Mouse (Mus musculus) kidney, adult 2 months (tissue): Measurements from ENCODE around the gene Olfr763. TPM values are rescaled to one million over a fixed set of nuclear protein-coding genes. Genes with fewer than 3 reads are reported as not detected.

ENCODE experiments used
- polyA plus RNA-seq: library from polyadenylated mRNA; depleted of rRNA; stranded (reverse); fragments of >200 nt; gene quantifications from 2 replicates; pipeline ENCODE4 v1.2.3, GENCODE M21; 2012; rRNA removed

The Olfr763 gene
- polyA plus RNA-seq, 1 experiment = not detected

Other genes with a start within 250 kb of the Olfr763 start
- 1.7 and 2.5 TPM in 2 replicates for gene Mmp19, start 219.9 kb upstream of the Olfr763 start, polyA plus RNA-seq
- gene Dnajc14, start 206.7 kb upstream of the Olfr763 start, polyA plus RNA-seq = 16.2 and 17.3 TPM in 2 replicates
- 10.0 and 11.8 TPM in 2 replicates for gene Tmem198b, start 206.4 kb upstream of the Olfr763 start, polyA plus RNA-seq
- gene Sarnp, start 193.5 kb upstream of the Olfr763 start, polyA plus RNA-seq = 5.6 and 13.7 TPM in 2 replicates
- 82.9 and 92.1 TPM in 2 replicates for gene Ormdl2, start 189.1 kb upstream of the Olfr763 start, polyA plus RNA-seq
- 2.5 and 2.9 TPM in 2 replicates for gene Gdf11, start 119.1 kb upstream of the Olfr763 start, polyA plus RNA-seq
- 713 and 847 TPM in 2 replicates for gene Cd63, start 109.8 kb upstream of the Olfr763 start, polyA plus RNA-seq
- gene Rdh5, start 87.9 kb upstream of the Olfr763 start, polyA plus RNA-seq = 38.9 and 46.0 TPM in 2 replicates
- gene Bloc1s1, start 86.8 kb upstream of the Olfr763 start, polyA plus RNA-seq = 339 and 365 TPM in 2 replicates
- gene Itga7, start 77.0 kb upstream of the Olfr763 start, polyA plus RNA-seq = 14.6 and 17.8 TPM in 2 replicates
- gene Mettl7b, start 49.8 kb upstream of the Olfr763 start, polyA plus RNA-seq = 234 and 269 TPM in 2 replicates
- gene Olfr9, start 21.4 kb upstream of the Olfr763 start, polyA plus RNA-seq = not detected in 2 replicates
- gene Olfr764-ps1, start 29.1 kb downstream of the Olfr763 start, polyA plus RNA-seq = not detected in 2 replicates
- not detected in 2 replicates for gene Olfr765, start 39.2 kb downstream of the Olfr763 start, polyA plus RNA-seq
- gene Olfr766-ps1, start 58.2 kb downstream of the Olfr763 start, polyA plus RNA-seq = not detected in 2 replicates
- not detected in 2 replicates for gene Olfr767, start 72.1 kb downstream of the Olfr763 start, polyA plus RNA-seq
- not detected in 2 replicates for gene Olfr768, start 88.6 kb downstream of the Olfr763 start, polyA plus RNA-seq
- gene Olfr769, start 107.1 kb downstream of the Olfr763 start, polyA plus RNA-seq = not detected in 2 replicates
- not detected in 2 replicates for gene Olfr770, start 128.2 kb downstream of the Olfr763 start, polyA plus RNA-seq
- not detected in 2 replicates for gene Olfr771, start 154.0 kb downstream of the Olfr763 start, polyA plus RNA-seq
- not detected in 2 replicates for gene Olfr772, start 167.1 kb downstream of the Olfr763 start, polyA plus RNA-seq
- not detected in 2 replicates for gene Olfr773, start 176.6 kb downstream of the Olfr763 start, polyA plus RNA-seq
- gene Olfr774, start 225.4 kb downstream of the Olfr763 start, polyA plus RNA-seq = not detected in 2 replicates
- not detected in 2 replicates for gene Olfr775, start 237.6 kb downstream of the Olfr763 start, polyA plus RNA-seq
- not detected in 2 replicates for gene Olfr776, start 248.3 kb downstream of the Olfr763 start, polyA plus RNA-seq